Mouse (Mus musculus): Measurements from ENCODE around the gene Pknox2. TPM values are rescaled to one million over a fixed set of nuclear protein-coding genes. Genes with fewer than 3 reads are reported as not detected.
A peak's percentile ranks its signal among the peaks of the same experiment; 100 is the strongest.

Pknox2 gene
- polyA plus RNA-seq, 1 experiment from 2014 or later = 21.3 TPM

DNA sequence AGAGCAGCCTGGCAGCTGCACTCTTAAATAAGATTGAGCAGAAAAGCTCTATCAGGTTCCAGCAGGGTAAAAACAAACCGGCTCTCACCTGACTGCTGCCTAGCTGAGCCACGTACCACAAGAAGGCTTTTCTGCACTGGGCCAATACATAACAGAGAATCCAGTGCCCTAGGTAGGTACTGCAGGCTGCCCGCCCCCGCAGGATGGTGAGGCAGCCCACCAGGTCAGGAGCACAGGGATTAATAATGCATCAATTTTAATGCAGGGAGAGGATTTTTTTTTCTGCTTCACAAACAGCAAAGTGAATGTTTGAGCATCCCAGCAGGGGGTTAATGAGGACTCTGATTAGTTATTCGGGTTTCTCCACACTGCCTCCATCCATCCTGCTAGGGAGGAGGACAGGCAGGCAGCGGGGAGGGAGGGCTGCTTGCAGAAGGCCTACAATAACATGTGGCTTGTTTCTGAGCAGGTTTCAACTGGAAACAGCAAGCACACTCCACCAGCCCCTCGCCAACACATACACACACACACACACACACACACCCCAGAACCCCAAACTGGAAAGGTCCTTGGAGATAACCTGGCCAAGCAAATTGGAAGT, 145.2 kb downstream of the Pknox2 start:
- H3K9ac ChIP-seq (replicated peaks) = no peak overlapping the region
- WGBS = 11% methylated on average over 7 of the region's 7 CpGs
- H3K9me3 ChIP-seq = no peaks in the 10 kb centered on the region
- no peak overlapping the region for H3K4me2 ChIP-seq (replicated peaks)
- H3K27ac ChIP-seq (replicated peaks) = peak overlapping the region; percentile 60
- ATAC-seq (replicated peaks) = peak; percentile 83
- peaks cover 16% of the 10 kb centered on the region for H3K4me1 ChIP-seq
- H3K4me3 ChIP-seq = no peak overlapping the region
- no peaks in the 10 kb centered on the region for H3K27me3 ChIP-seq
- H3K36me3 ChIP-seq = no peaks in the 10 kb centered on the region

DNA sequence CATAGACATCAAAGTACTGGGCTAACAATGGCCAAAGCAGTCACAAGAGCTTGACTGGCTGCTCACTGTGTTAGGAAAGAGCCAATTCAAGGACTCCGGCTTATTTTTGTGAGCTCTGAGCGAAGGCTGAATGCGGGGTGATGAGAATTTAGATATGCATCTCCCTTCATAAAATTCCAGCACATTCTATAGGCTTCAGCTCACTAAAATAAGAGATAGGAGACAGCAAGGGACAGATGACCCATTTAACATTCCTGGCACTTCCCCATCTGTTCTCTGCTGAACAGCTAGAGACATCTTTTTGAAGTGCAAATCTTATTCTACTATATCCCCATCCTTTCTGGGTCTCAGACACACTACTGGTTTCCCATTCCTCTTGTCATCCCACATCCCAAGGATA, 147.8 kb downstream of the Pknox2 start:
- no peak overlapping the region for H3K27ac ChIP-seq (replicated peaks)

DNA sequence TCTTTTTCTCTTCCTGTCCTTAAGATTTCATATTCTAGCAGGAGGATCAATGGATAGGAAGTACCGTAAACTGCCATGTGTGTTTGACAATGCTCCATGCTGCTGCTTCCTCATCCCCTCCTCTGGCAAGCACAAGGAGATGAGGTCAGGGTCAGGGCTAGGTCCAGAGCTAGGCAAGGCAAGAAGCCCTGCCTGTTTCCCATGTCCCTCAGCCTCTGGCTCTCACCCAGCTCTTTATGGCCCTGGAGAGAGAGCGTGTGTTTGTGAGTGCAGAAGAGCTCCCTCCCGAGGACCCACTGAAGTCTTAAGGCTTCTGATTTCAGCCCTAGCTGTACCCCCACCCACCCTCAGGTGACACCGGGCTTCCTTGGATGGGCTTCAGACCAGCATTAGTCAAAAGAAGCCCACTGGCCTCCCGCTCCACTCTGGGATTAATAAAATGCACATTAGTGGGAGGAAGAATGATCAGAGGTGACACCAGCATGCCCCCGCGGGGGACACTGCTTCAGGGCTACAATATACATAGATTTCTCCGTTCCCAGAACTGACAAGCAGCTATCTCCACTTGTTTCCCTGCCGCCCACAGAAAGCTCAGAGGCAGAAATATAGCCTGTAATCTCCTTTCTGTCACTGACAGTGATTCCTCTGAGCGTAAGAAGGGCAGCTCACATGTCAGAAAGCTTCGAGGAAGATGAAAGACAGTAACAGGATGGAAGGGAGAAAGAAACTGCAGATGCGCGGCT, 156.4 kb downstream of the Pknox2 start:
- H3K27ac ChIP-seq (replicated peaks) = no peak overlapping the region
- H3K4me3 ChIP-seq = no peak overlapping the region
- peaks cover 2% of the 10 kb centered on the region for H3K4me1 ChIP-seq
- no peaks in the 10 kb centered on the region for H3K9me3 ChIP-seq
- H3K4me2 ChIP-seq (replicated peaks) = no peak overlapping the region
- 76% methylated on average over 13 of the region's 13 CpGs for WGBS
- no peaks in the 10 kb centered on the region for H3K36me3 ChIP-seq
- ATAC-seq (replicated peaks) = no peak
- no peaks in the 10 kb centered on the region for H3K27me3 ChIP-seq
- H3K9ac ChIP-seq (replicated peaks) = no peak overlapping the region

More for the DNA sequence above, 147.8 kb downstream of the Pknox2 start:
- Histone ChIP-seq H3K36me3 (no peaks in the 10 kb centered on the region), H3K4me1 (peaks cover 16% of the 10 kb centered on the region), H3K4me2 (replicated peaks) (no peak overlapping the region), H3K4me3 (no peak overlapping the region), H3K27me3 (no peaks in the 10 kb centered on the region), H3K9me3 (no peaks in the 10 kb centered on the region), H3K9ac (replicated peaks) (no peak overlapping the region)
- 87% methylated on average over 3 of the region's 3 CpGs for WGBS
- ATAC-seq (replicated peaks) = no peak

DNA sequence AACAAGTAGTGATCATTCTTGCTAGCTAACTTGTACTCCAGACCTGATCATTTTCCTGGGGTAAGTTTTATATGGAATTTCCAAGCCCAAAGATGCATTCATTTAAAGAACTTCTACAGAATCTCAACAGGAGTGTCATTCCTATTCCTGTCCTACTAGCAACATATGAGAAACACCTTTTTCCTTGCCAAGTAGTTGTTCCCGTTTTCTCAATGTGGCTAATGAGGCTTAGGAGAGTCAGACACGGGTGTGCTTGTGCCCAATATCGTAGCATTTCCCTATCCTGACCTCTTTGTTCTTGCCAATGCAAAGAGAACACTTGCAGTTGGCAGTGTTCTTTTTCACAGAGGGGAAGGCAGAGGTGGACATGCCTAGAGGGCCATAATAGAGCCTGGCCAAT, 157.2 kb downstream of the Pknox2 start:
- H3K9me3 ChIP-seq = no peaks in the 10 kb centered on the region
- H3K4me2 ChIP-seq (replicated peaks) = no peak overlapping the region
- no peak overlapping the region for H3K27ac ChIP-seq (replicated peaks)
- no peaks in the 10 kb centered on the region for H3K36me3 ChIP-seq
- ATAC-seq (replicated peaks) = no peak
- no peak overlapping the region for H3K4me3 ChIP-seq
- WGBS = 67% methylated on average over 3 of the region's 3 CpGs
- no peaks in the 10 kb centered on the region for H3K27me3 ChIP-seq
- peaks cover 10% of the 10 kb centered on the region for H3K4me1 ChIP-seq
- no peak overlapping the region for H3K9ac ChIP-seq (replicated peaks)

DNA sequence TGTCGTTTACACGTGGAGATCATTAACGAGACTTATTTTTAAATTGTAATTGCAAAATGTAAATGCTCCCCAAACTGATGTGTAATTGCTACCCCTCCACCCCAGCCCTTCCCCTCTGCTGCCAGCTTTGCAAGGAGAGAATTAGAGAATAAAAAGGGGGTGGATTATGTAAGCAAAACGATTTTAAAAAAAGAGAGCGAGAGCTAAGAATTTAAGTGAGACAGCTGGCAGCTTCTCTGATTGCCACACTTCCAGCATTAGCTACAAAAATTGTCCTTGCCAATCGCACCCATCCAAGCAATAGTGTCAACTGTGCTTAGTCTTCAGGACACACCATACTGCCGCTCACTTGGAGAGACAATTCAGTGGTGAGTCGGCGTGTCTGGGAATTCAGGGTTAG, 162.0 kb downstream of the Pknox2 start:
- no peaks in the 10 kb centered on the region for H3K27me3 ChIP-seq
- peaks cover 17% of the 10 kb centered on the region for H3K4me1 ChIP-seq
- H3K4me3 ChIP-seq = no peak overlapping the region
- peak overlapping the region; percentile 55 for H3K27ac ChIP-seq (replicated peaks)
- 37% methylated on average over 9 of the region's 9 CpGs for WGBS
- 0 out of 2 replicates have a peak, but pooled peaks have one; percentile 41 for ATAC-seq (replicated peaks)
- no peaks in the 10 kb centered on the region for H3K36me3 ChIP-seq
- H3K4me2 ChIP-seq (replicated peaks) = no peak overlapping the region
- H3K9ac ChIP-seq (replicated peaks) = no peak overlapping the region
- no peaks in the 10 kb centered on the region for H3K9me3 ChIP-seq

DNA sequence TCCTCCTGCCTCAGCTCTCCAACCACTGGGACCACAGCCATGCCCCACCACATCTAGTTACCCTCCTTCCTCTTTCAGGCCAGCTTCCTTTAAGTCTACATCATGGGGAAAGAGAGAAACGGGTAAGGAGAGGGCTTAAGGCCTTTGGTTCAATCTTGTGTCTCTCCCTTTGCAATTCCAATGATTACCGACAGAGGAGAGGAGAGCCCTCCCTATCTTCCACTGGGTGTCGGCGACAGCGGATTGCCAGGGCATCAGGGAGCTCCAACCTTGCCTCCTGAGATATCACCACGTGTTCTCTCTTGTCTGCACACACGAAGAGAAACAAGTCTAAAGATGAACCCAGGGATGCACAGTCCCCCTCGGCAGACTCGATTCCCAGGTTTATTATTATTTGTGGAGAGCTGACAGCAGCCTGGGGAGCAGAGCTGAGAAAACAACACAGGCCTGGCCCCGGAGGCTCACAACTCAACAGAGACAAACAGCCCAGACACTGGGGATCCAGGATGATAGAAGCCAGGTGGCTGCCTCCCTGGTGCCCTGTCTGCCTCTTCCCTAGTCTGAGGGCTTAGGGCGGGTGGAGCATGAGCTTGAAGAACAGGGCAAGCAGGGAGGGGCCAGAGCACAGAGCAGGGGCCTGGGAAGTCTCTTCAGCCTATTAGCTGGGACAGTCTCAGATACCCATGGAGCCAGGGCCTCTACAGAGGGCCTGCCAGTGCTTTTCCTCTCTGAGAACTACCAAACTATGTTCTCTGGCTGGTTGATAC, 170.4 kb downstream of the Pknox2 start:
- H3K4me2 ChIP-seq (replicated peaks) = no peak overlapping the region
- ATAC-seq (replicated peaks) = no peak
- H3K27ac ChIP-seq (replicated peaks) = no peak overlapping the region
- peaks cover 18% of the 10 kb centered on the region for H3K4me1 ChIP-seq
- H3K36me3 ChIP-seq = no peaks in the 10 kb centered on the region
- H3K4me3 ChIP-seq = no peak overlapping the region
- no peaks in the 10 kb centered on the region for H3K27me3 ChIP-seq
- H3K9ac ChIP-seq (replicated peaks) = no peak overlapping the region
- no peaks in the 10 kb centered on the region for H3K9me3 ChIP-seq
- 56% methylated on average over 11 of the region's 11 CpGs for WGBS

DNA sequence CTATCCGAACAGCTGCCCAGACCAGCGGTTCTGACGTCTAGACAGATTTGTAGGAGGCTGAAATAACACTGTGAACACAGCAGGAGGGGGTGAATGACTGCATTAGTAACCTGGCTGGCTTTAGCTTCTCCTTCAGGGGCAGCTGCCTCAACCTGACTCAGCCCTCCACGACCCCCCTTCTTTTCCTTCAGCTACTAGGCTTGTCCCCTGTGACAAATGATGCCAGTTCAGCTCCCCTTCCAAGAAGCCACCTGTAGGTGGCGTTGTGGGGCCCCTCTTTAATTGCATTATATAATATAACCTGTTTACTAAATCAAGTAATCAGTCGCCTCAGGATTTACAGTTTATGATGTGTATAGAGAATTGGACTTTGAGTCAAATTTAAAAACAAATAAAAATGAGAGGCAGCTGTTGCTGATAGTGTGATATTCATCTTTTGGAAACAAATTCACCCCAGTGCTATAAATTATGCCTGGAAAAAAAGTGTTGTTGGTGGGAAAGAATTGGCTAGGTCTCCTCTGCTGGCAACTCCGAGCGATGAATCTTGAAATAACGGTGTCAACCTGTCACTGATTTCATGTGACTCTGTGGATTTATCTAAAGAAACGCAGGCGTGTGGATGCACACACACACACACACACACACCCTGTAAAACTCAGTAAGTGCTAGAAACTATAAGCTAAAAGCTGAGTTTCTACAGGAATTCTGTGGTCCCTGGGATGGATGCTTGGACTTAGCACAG, 173.6 kb downstream of the Pknox2 start:
- Histone ChIP-seq H3K4me2 (replicated peaks) (no peak overlapping the region), H3K4me1 (peaks cover 24% of the 10 kb centered on the region), H3K9ac (replicated peaks) (no peak overlapping the region), H3K9me3 (no peaks in the 10 kb centered on the region), H3K4me3 (no peak overlapping the region), H3K36me3 (no peaks in the 10 kb centered on the region), H3K27ac (replicated peaks) (no peak overlapping the region), H3K27me3 (no peaks in the 10 kb centered on the region)
- WGBS = 49% methylated on average over 11 of the region's 11 CpGs
- no peak for ATAC-seq (replicated peaks)

DNA sequence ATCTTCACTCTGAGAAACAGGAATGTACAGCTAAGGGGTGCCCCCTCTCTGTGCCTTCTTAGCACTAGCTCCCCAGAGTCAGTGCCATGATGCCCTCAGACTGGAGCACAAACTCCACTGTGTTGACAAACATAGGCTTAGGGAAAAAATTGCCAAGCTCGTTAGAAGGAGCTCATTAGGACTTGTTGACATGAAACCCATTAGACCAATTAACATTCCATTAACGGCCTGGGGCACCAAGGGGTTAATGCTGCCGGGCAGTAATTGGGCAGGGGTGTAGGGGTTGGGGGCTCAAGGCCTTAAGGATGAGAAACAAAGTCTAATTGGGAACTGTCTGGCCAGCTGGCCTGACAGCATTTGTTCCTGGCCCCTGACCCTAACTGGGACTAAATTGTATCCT, 175.1 kb downstream of the Pknox2 start:
- Histone ChIP-seq H3K27me3 (no peaks in the 10 kb centered on the region), H3K27ac (replicated peaks) (no peak overlapping the region), H3K4me1 (peaks cover 28% of the 10 kb centered on the region), H3K4me2 (replicated peaks) (no peak overlapping the region), H3K4me3 (no peak overlapping the region), H3K36me3 (no peaks in the 10 kb centered on the region), H3K9ac (replicated peaks) (no peak overlapping the region), H3K9me3 (no peaks in the 10 kb centered on the region)
- no peak for ATAC-seq (replicated peaks)
- 2% methylated on average over 3 of the region's 3 CpGs for WGBS

DNA sequence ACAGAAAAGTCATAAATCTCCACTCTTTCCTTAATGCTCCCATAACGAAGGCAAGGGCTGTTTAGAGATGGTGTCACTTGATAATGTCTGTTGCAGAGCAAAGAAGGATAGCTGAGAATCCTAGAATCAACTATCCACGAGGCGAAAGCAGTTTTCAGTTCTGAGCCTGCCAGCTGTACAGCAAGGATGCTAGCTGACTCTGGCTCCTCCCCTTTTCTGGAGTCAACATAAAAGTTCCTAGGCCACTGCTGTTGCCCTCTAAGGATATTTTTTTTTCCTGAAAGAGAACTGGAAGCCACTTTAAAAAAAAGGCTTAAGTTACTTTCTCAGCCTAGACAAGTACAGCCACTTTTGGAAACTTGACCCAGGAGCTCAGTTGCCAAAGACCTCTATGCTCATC, 176.1 kb downstream of the Pknox2 start:
- Histone ChIP-seq H3K9ac (replicated peaks) (no peak overlapping the region), H3K4me2 (replicated peaks) (no peak overlapping the region), H3K36me3 (no peaks in the 10 kb centered on the region), H3K27me3 (no peaks in the 10 kb centered on the region), H3K27ac (replicated peaks) (no peak overlapping the region), H3K4me1 (peaks cover 28% of the 10 kb centered on the region), H3K9me3 (no peaks in the 10 kb centered on the region), H3K4me3 (no peak overlapping the region)
- no peak for ATAC-seq (replicated peaks)
- 38% methylated on average over 3 of the region's 3 CpGs for WGBS

DNA sequence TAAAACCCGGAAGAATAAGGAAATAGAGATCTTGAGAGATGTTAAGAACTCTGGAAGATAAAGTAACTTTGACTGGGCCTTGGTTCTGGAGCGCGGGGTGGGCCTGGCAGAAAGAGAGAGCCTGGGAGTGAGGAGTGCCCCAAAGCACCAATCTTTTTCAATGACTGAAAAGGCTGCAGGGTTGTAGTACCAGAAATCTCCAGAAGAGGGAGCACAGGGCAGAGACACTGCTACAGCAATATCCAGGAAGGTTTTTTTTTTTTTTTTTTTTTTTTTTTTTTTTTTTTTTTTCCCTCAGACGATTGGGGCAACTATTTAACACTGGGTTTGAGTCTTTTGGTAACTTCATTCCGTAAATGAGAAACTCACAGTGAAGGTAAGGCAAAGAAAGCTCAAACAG, 176.6 kb downstream of the Pknox2 start:
- H3K9ac ChIP-seq (replicated peaks) = no peak overlapping the region
- no peak overlapping the region for H3K4me2 ChIP-seq (replicated peaks)
- WGBS = 7% methylated on average over 5 of the region's 5 CpGs
- H3K36me3 ChIP-seq = no peaks in the 10 kb centered on the region
- H3K9me3 ChIP-seq = no peaks in the 10 kb centered on the region
- no peaks in the 10 kb centered on the region for H3K27me3 ChIP-seq
- peak; percentile 38; the same call in 1 of the 2 replicates for ATAC-seq (replicated peaks)
- no peak overlapping the region for H3K4me3 ChIP-seq
- H3K4me1 ChIP-seq = peaks cover 27% of the 10 kb centered on the region
- no peak overlapping the region for H3K27ac ChIP-seq (replicated peaks)

DNA sequence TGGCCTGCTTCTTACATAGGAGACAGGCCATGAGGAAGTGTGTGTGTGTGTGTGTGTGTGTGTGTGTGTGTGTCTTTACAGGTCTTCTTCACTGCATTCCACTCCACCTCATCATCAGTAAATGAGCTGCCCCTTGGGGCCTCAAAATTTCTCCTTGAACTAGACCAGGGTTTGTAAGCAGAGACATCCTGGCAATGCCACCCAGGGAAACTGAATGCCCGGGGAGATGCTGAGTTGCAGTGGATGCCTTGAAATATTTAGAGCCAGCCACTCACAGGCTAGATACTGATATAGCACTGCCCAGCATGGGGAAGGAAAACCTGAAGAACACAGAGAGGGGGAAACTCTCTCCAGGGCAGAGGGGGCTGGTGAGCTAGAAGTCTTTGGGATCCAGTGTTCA, 178.1 kb downstream of the Pknox2 start:
- no peak overlapping the region for H3K4me2 ChIP-seq (replicated peaks)
- H3K36me3 ChIP-seq = no peaks in the 10 kb centered on the region
- no peaks in the 10 kb centered on the region for H3K9me3 ChIP-seq
- H3K27me3 ChIP-seq = no peaks in the 10 kb centered on the region
- no peak overlapping the region for H3K27ac ChIP-seq (replicated peaks)
- ATAC-seq (replicated peaks) = no peak
- peaks cover 29% of the 10 kb centered on the region for H3K4me1 ChIP-seq
- H3K9ac ChIP-seq (replicated peaks) = no peak overlapping the region
- 90% methylated on average over 1 of the region's 1 CpGs for WGBS
- H3K4me3 ChIP-seq = no peak overlapping the region

DNA sequence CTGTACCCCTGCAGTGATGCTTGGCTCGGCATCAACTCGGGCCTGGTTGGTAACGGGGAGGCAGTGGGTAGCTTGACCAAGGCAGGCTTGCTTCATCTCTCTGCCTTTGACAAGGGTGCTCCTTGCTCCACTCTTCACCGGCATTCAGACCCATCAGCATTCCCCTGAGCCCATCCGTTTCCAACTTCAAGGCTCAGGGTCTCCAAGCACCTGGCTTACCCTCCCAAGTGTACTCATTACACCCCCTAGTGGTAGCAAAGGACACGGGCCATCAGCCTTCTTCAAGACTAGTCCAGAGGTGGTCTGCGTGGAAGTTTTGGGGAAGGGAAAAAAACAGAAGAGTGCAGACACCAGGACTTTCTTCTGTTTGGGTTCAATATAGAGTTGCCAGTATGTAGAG, 178.5 kb downstream of the Pknox2 start:
- Histone ChIP-seq H3K36me3 (no peaks in the 10 kb centered on the region), H3K9me3 (no peaks in the 10 kb centered on the region), H3K27me3 (no peaks in the 10 kb centered on the region), H3K4me2 (replicated peaks) (no peak overlapping the region), H3K4me1 (peaks cover 31% of the 10 kb centered on the region), H3K9ac (replicated peaks) (no peak overlapping the region), H3K27ac (replicated peaks) (no peak overlapping the region), H3K4me3 (no peak overlapping the region)
- WGBS = 33% methylated on average over 7 of the region's 7 CpGs
- peak; percentile 53 for ATAC-seq (replicated peaks)

Data from forebrain, embryonic 15.5 days (tissue).